24 mouse cellular contexts compared by ENCODE assay signal in genomic region chr3:116204643-116205042, GRCm38 (mm10). TPM values are rescaled to one million over a fixed set of nuclear protein-coding genes. Genes with fewer than 3 reads are reported as not detected.
DNase-seq lines count a peak whose midpoint lies in the region; ATAC-seq and TF ChIP-seq lines count a peak whose summit lies in the region.
"Had no signal": no experiment of that assay in that cellular context is flagged by ENCODE, and none has a peak within 500 bp of the region (broad histone marks: within the 10 kb centered on the region; RNA-seq: fewer than 3 reads in every experiment).

No protein-coding gene starts in this region.

- peaks cover 7% of the 10 kb centered on the region for H3K4me1 ChIP-seq in intestine, embryonic 15.5 days (replicated peaks)
- H3K4me1 ChIP-seq in intestine, postnatal 0 days (replicated peaks; ENCODE audit: control insufficient read depth, insufficient read depth, low read length): no peaks in the 10 kb centered on the region
- no peaks in the 10 kb centered on the region for H3K4me1 ChIP-seq in liver, embryonic 11.5 days (replicated peaks; ENCODE audit: control insufficient read depth, insufficient read depth, low read length)
- no peaks in the 10 kb centered on the region for H3K4me1 ChIP-seq in liver, embryonic 12.5 days
- H3K4me1 ChIP-seq: forebrain, embryonic 13.5 days; hindbrain, embryonic 12.5 days; liver, embryonic 13.5 days; midbrain, embryonic 10.5 days had no signal

- H3K9ac ChIP-seq in intestine, embryonic 15.5 days: no peak overlapping the region
- no peak overlapping the region for H3K9ac ChIP-seq in intestine, postnatal 0 days (ENCODE audit: low read depth, low read length)
- H3K9ac ChIP-seq in liver, embryonic 11.5 days (ENCODE audit: low read depth, low read length): no peak overlapping the region
- no peak overlapping the region for H3K9ac ChIP-seq in liver, embryonic 12.5 days
- H3K9ac ChIP-seq: embryonic facial prominence, embryonic 12.5 days; forebrain, embryonic 13.5 days; heart, embryonic 13.5 days; hindbrain, embryonic 12.5 days; liver, embryonic 13.5 days had no signal

- CTCF ChIA-PET in Patski (lab: Charles Lee): interaction anchor here (1.2 to 3.2 kb wide), 4 partner anchors 10 to 164 kb away, joined by 3 to 12 read pairs (median 5); no protein-coding TSS in a partner anchor

- no peak overlapping the region for H3K4me2 ChIP-seq in intestine, embryonic 15.5 days (replicated peaks)
- no peak overlapping the region for H3K4me2 ChIP-seq in intestine, postnatal 0 days (replicated peaks; ENCODE audit: low read depth)
- no peak overlapping the region for H3K4me2 ChIP-seq in liver, embryonic 11.5 days
- no peak overlapping the region for H3K4me2 ChIP-seq in liver, embryonic 12.5 days
- H3K4me2 ChIP-seq: embryonic facial prominence, embryonic 12.5 days; forebrain, embryonic 13.5 days; heart, embryonic 13.5 days; hindbrain, embryonic 12.5 days; liver, embryonic 13.5 days had no signal

- no peaks in the 10 kb centered on the region for H3K27me3 ChIP-seq in intestine, embryonic 15.5 days (replicated peaks)
- H3K27me3 ChIP-seq in intestine, postnatal 0 days (replicated peaks; ENCODE audit: control insufficient read depth, insufficient read depth, low read length): no peaks in the 10 kb centered on the region
- no peaks in the 10 kb centered on the region for H3K27me3 ChIP-seq in liver, embryonic 11.5 days (replicated peaks; ENCODE audit: control insufficient read depth, insufficient read depth, low read length)
- no peaks in the 10 kb centered on the region for H3K27me3 ChIP-seq in liver, embryonic 12.5 days (replicated peaks)
- no peaks in the 10 kb centered on the region for H3K27me3 ChIP-seq in Patski
- H3K27me3 ChIP-seq: embryonic facial prominence, embryonic 12.5 days; forebrain, embryonic 13.5 days; heart, embryonic 13.5 days; hindbrain, embryonic 12.5 days; liver, embryonic 13.5 days had no signal

- intact Hi-C loops in heart, postnatal 25 days (cut with DNase I): no loop called here
- intact Hi-C loops in gastrocnemius, postnatal 14 days (cut with DNase I; ENCODE audit: low total_unique reads): no loop called here

- no peak for TF ChIP-seq CTCF in intestine, postnatal 0 days (IDR thresholded peaks at IDR 0.05; ENCODE audit: low read depth)
- no peak for TF ChIP-seq CTCF in Patski (IDR thresholded peaks at IDR 0.05)

- no peaks in the 10 kb centered on the region for H3K36me3 ChIP-seq in intestine, embryonic 15.5 days
- H3K36me3 ChIP-seq in intestine, postnatal 0 days (ENCODE audit: control insufficient read depth, insufficient read depth): no peaks in the 10 kb centered on the region
- no peaks in the 10 kb centered on the region for H3K36me3 ChIP-seq in liver, embryonic 11.5 days (ENCODE audit: control insufficient read depth, insufficient read depth, low read length)
- H3K36me3 ChIP-seq in liver, embryonic 12.5 days: no peaks in the 10 kb centered on the region
- H3K36me3 ChIP-seq: embryonic facial prominence, embryonic 12.5 days; heart, embryonic 13.5 days; hindbrain, embryonic 12.5 days; limb, embryonic 10.5 days; liver, embryonic 13.5 days; midbrain, embryonic 10.5 days had no signal

- H3K4me3 ChIP-seq in intestine, embryonic 15.5 days (replicated peaks): no peak overlapping the region
- no peak overlapping the region for H3K4me3 ChIP-seq in intestine, postnatal 0 days (ENCODE audit: low read depth, low read length)
- no peak overlapping the region for H3K4me3 ChIP-seq in liver, embryonic 11.5 days (ENCODE audit: low read depth, low read length)
- H3K4me3 ChIP-seq in liver, embryonic 12.5 days: no peak overlapping the region
- H3K4me3 ChIP-seq: embryonic facial prominence, embryonic 12.5 days; erythroblast, embryonic 14.5 days; forebrain, embryonic 13.5 days; heart, embryonic 13.5 days; hindbrain, embryonic 12.5 days; limb, embryonic 10.5 days; liver, embryonic 13.5 days; midbrain, embryonic 10.5 days had no signal

- ATAC-seq in intestine, embryonic 15.5 days: peak; percentile 37; the same call in 1 of the 2 replicates
- ATAC-seq in intestine, postnatal 0 days: no peak
- no peak for ATAC-seq in liver, embryonic 11.5 days (replicated peaks; ENCODE audit: low FRiP score)
- no peak for ATAC-seq in liver, embryonic 12.5 days
- peak; percentile 61 for ATAC-seq in Patski
- ATAC-seq: forebrain, embryonic 13.5 days had no signal

- peak; percentile 94 for DNase-seq in heart, adult 11 months
- no peak for DNase-seq in heart, postnatal 25 days (ENCODE audit: low spot score)
- no peak for DNase-seq in liver, embryonic 11.5 days (ENCODE audit: low spot score)
- DNase-seq in Patski (ENCODE audit: low read depth, low spot score): no peak
- DNase-seq in gastrocnemius, postnatal 14 days: no peak
- DNase-seq: adrenal gland, postnatal 10 days; cerebellum, adult 11 months; cerebellum, postnatal 10 days; liver, embryonic 13.5 days; right cerebral cortex, postnatal 25 days; thymus, postnatal 25 days had no signal

- in situ Hi-C loops in Patski (cut with MboI; ENCODE audit: low pct_unique_long_range_greater_than_20kb): loop anchor here (5.0 kb wide), 2 partner anchors 123 to 162 kb away; no protein-coding TSS in a partner anchor

- H3K27ac ChIP-seq in intestine, embryonic 15.5 days: no peak overlapping the region
- H3K27ac ChIP-seq in intestine, postnatal 0 days (ENCODE audit: low read depth, low read length): no peak overlapping the region
- 0 out of 2 replicates have a peak overlapping the region, but pooled peaks have one; percentile 19 for H3K27ac ChIP-seq in liver, embryonic 11.5 days (ENCODE audit: low read depth, low read length)
- no peak overlapping the region for H3K27ac ChIP-seq in liver, embryonic 12.5 days
- H3K27ac ChIP-seq: embryonic facial prominence, embryonic 12.5 days; forebrain, embryonic 13.5 days; heart, embryonic 13.5 days; hindbrain, embryonic 12.5 days; limb, embryonic 10.5 days; liver, embryonic 13.5 days; macrophage; midbrain, embryonic 10.5 days had no signal

- H3K9me3 ChIP-seq in intestine, embryonic 15.5 days: no peaks in the 10 kb centered on the region
- H3K9me3 ChIP-seq in intestine, postnatal 0 days (ENCODE audit: control insufficient read depth): no peaks in the 10 kb centered on the region
- no peaks in the 10 kb centered on the region for H3K9me3 ChIP-seq in liver, embryonic 11.5 days (ENCODE audit: control insufficient read depth, low read length)
- no peaks in the 10 kb centered on the region for H3K9me3 ChIP-seq in liver, embryonic 12.5 days (replicated peaks)
- H3K9me3 ChIP-seq: embryonic facial prominence, embryonic 12.5 days; forebrain, embryonic 13.5 days; heart, embryonic 13.5 days; hindbrain, embryonic 12.5 days; limb, embryonic 10.5 days; liver, embryonic 13.5 days; midbrain, embryonic 10.5 days had no signal

- POLR2A ChIA-PET in Patski (lab: Charles Lee): interaction anchor here (0.5 kb wide), 1 partner anchor 34 kb away, joined by 5 read pairs; no protein-coding TSS in a partner anchor

- WGBS in intestine, embryonic 15.5 days: 56% methylated on average over 9 of the region's 9 CpGs
- WGBS in intestine, postnatal 0 days: 55% methylated on average over 9 of the region's 9 CpGs
- 77% methylated on average over 9 of the region's 9 CpGs for WGBS in liver, embryonic 11.5 days
- 64% methylated on average over 9 of the region's 9 CpGs for WGBS in liver, embryonic 12.5 days (ENCODE audit: insufficient replicate concordance)

RNA-seq across cellular contexts. Expression of gene Gpr88, which starts 48.7 kb away (rescaled TPM):
- under 1 TPM in 1 of 2 experiments, not detected in 1; 0.75 TPM for total RNA-seq in heart, postnatal 25 days (2021)
- polyA plus RNA-seq in intestine, embryonic 15.5 days (2015; fragmentation: Nextera tagmentation; extraction: Ambion mirVana): 1.4 and 1.5 TPM in 2 replicates
- polyA plus RNA-seq in intestine, postnatal 0 days (2015; fragmentation: Nextera tagmentation; extraction: Ambion mirVana): 0.48 and 1.0 TPM in 2 replicates
- 0.34 and 1.0 TPM in 2 replicates for polyA plus RNA-seq in liver, embryonic 11.5 days (2014; fragmentation: Nextera tagmentation; extraction: Ambion mirVana)
- polyA plus RNA-seq in liver, embryonic 12.5 days (2016; fragmentation: Nextera tagmentation; extraction: Ambion mirVana): 0.20 and 0.35 TPM in 2 replicates
- 0.50 TPM for polyA plus RNA-seq in Patski (2021)
- under 1 TPM; 0.23 to 0.69 TPM for total RNA-seq in gastrocnemius, postnatal 14 days (2021)
- total RNA-seq: gastrocnemius, adult 8-10 months; neutrophil, adult 5-6 weeks had no signal
- polyA plus RNA-seq: erythroblast, embryonic 14.5 days; macrophage; midbrain, embryonic 10.5 days had no signal

Comparison
In these comparisons a context has a peak if more than half of its experiments do, and no peak if none do; other contexts are left out.
1. ATAC-seq: peak in intestine, embryonic 15.5 days (single experiment) and Patski (single experiment); none in intestine, postnatal 0 days (single experiment), liver, embryonic 11.5 days (single experiment) and liver, embryonic 12.5 days (single experiment).